Mouse (Mus musculus) ES-E14 (cell line): Measurements from ENCODE around the gene Crat. TPM values are rescaled to one million over a fixed set of nuclear protein-coding genes. Genes with fewer than 3 reads are reported as not detected.
A peak's percentile ranks its signal among the peaks of the same experiment; 100 is the strongest.

Source experiments
- DNase-seq: peaks from one replicate; pipeline ENCODE4 v3.0.0-alpha.2; 2013; ENCODE audit warnings: low read depth, low spot score
- H3K27ac ChIP-seq: 2 replicates; pipeline ENCODE4 v1.5.1; 2012; ENCODE audit warnings: low read depth, mild to moderate bottlenecking, low read length, moderate library complexity, mixed read lengths; ENCODE audit not compliant: poor library complexity, insufficient read depth, severe bottlenecking
- H3K36me3 ChIP-seq: 2 replicates; pipeline ENCODE4 v1.6.1; 2012; ENCODE audit warnings: mild to moderate bottlenecking, low read length, moderate library complexity, mixed read lengths; ENCODE audit not compliant: control insufficient read depth, poor library complexity, insufficient read depth, severe bottlenecking
- H3K4me1 ChIP-seq, 2 experiments: fragments of 150-350 bp in 1 of 2; sonication (generic) in 1 of 2; 2 replicates each; pipeline ENCODE4 v1.6.1; 2012; ENCODE audit warnings: low read length in 2 of 2, mild to moderate bottlenecking in 1 of 2, mixed read lengths in 1 of 2; ENCODE audit not compliant: control insufficient read depth in 2 of 2, insufficient read depth in 2 of 2, poor library complexity in 1 of 2
- H3K4me3 ChIP-seq, 2 experiments: fragments of 150-350 bp in 1 of 2; sonication (generic) in 1 of 2; 2 replicates each; pipeline ENCODE4 v1.5.1; 2012; ENCODE audit warnings: low read length in 2 of 2, low read depth in 1 of 2, mild to moderate bottlenecking in 1 of 2, mixed read lengths in 1 of 2; ENCODE audit not compliant: insufficient read depth in 1 of 2, poor library complexity in 1 of 2, severe bottlenecking in 1 of 2
- H3K9ac ChIP-seq: 2 replicates; pipeline ENCODE4 v1.6.1; 2012; ENCODE audit warnings: low read depth, mild to moderate bottlenecking, low read length, mixed read lengths; ENCODE audit not compliant: poor library complexity, insufficient read depth, severe bottlenecking
- H3K9me3 ChIP-seq: fragments of 150-350 bp; sonication (generic); 2 replicates; pipeline ENCODE4 v1.6.1; 2012; ENCODE audit warnings: low read depth, mild to moderate bottlenecking, low read length; ENCODE audit not compliant: control insufficient read depth, insufficient read depth
- CHD2 ChIP-seq: IDR thresholded peaks from 2 replicates; pipeline ENCODE4 v1.6.1; 2014; ENCODE audit warnings: mild to moderate bottlenecking, low read depth, low read length, inconsistent platforms
- HCFC1 ChIP-seq: IDR thresholded peaks from 2 replicates; pipeline ENCODE4 v1.6.1; 2012; ENCODE audit warnings: low read length, inconsistent platforms, borderline replicate concordance; ENCODE audit not compliant: insufficient read depth
- MAFK ChIP-seq: IDR thresholded peaks from 2 replicates; pipeline ENCODE4 v1.6.1; 2014; ENCODE audit warnings: mild to moderate bottlenecking, low read depth, low read length, inconsistent platforms; ENCODE audit not compliant: insufficient read depth
- ZC3H11A ChIP-seq: IDR thresholded peaks from 2 replicates; pipeline ENCODE4 v1.6.1; 2012; ENCODE audit warnings: low read depth, mild to moderate bottlenecking, inconsistent platforms, low read length, borderline replicate concordance
- ZNF384 ChIP-seq: IDR thresholded peaks from 2 replicates; pipeline ENCODE4 v1.6.1; 2012; ENCODE audit warnings: low read depth, low read length, inconsistent platforms
- in situ Hi-C, 2 experiments: fragments of 600-800 bp; cut with MboI; formaldehyde crosslinking; loops; one replicate each; pipeline ENCODE4 v1.15.1; 2025; ENCODE audit warnings: low sequenced_read_pairs in 2 of 2, inconsistent platforms in 1 of 2; ENCODE audit not compliant: unreplicated experiment in 2 of 2
- total RNA-seq: library from RNA; depleted of rRNA; stranded (reverse); fragments of 300-350 nt; gene quantifications from 2 replicates; pipeline ENCODE4 v1.2.3, GENCODE M21; 2012

Crat gene
- total RNA-seq, 1 experiment = 5.8 TPM

GRCm38 (mm10) chr2:30440211-30440700 is 24.6 kb upstream of the Crat start:
- no peak for DNase-seq
- no peak overlapping the region for H3K4me3 ChIP-seq
- H3K9ac ChIP-seq = no peak overlapping the region
- in situ Hi-C loops = no loop called here
- H3K27ac ChIP-seq = no peak overlapping the region; the same call in 1 of the 2 replicates
- peaks cover 11 to 17% of the 10 kb centered on the region in 2 experiments for H3K4me1 ChIP-seq
- H3K36me3 ChIP-seq = peaks cover 41% of the 10 kb centered on the region
- no peak for TF ChIP-seq CHD2
- TF ChIP-seq ZNF384 = no peak
- TF ChIP-seq HCFC1 = no peak
- TF ChIP-seq MAFK = no peak
- no peak for TF ChIP-seq ZC3H11A
- H3K9me3 ChIP-seq = no peaks in the 10 kb centered on the region

GRCm38 (mm10) chr2:30439631-30440030 is 24.0 kb upstream of the Crat start:
- TF ChIP-seq HCFC1 (no peak), MAFK (no peak), ZC3H11A (no peak), CHD2 (no peak), ZNF384 (no peak)
- Histone ChIP-seq H3K9me3 (no peaks in the 10 kb centered on the region), H3K9ac (no peak overlapping the region), H3K4me1 (peaks cover 7 to 15% of the 10 kb centered on the region in 2 experiments), H3K27ac (no peak overlapping the region), H3K4me3 (no peak overlapping the region), H3K36me3 (peaks cover 41% of the 10 kb centered on the region)
- no peak for DNase-seq
- in situ Hi-C loops = no loop called here

GRCm38 (mm10) chr2:30437791-30438190 is 22.2 kb upstream of the Crat start:
- no peak overlapping the region for H3K27ac ChIP-seq
- no peak for TF ChIP-seq MAFK
- no peak for DNase-seq
- no peaks in the 10 kb centered on the region for H3K9me3 ChIP-seq
- H3K4me1 ChIP-seq = peaks cover 6 to 10% of the 10 kb centered on the region in 2 experiments
- in situ Hi-C loops = no loop called here
- no peak overlapping the region for H3K9ac ChIP-seq
- H3K4me3 ChIP-seq = no peak overlapping the region
- H3K36me3 ChIP-seq = peaks cover 39% of the 10 kb centered on the region

GRCm38 (mm10) chr2:30436809-30437208 is 21.2 kb upstream of the Crat start:
- DNase-seq = no peak
- in situ Hi-C loops = no loop called here
- H3K4me1 ChIP-seq = peaks cover 3 to 4% of the 10 kb centered on the region in 2 experiments; a peak in 1 of 4 replicates
- peaks cover 43% of the 10 kb centered on the region for H3K36me3 ChIP-seq
- H3K4me3 ChIP-seq = no peak overlapping the region
- no peak overlapping the region for H3K27ac ChIP-seq
- H3K9me3 ChIP-seq = no peaks in the 10 kb centered on the region
- no peak overlapping the region for H3K9ac ChIP-seq
- no peak for TF ChIP-seq MAFK
- no peak for TF ChIP-seq HCFC1
- no peak for TF ChIP-seq ZC3H11A
- no peak for TF ChIP-seq ZNF384
- no peak for TF ChIP-seq CHD2

- Histone ChIP-seq H3K4me3 (no peak overlapping the region), H3K9me3 (no peaks in the 10 kb centered on the region), H3K36me3 (peaks cover 45% of the 10 kb centered on the region), H3K27ac (no peak overlapping the region), H3K9ac (no peak overlapping the region), H3K4me1 (peaks cover under 1 to 3% of the 10 kb centered on the region in 2 experiments; a peak in 1 of 4 replicates)
- peak; percentile 13 for DNase-seq
- TF ChIP-seq ZNF384 (no peak), MAFK (no peak), HCFC1 (no peak), ZC3H11A (no peak; the same call in 1 of the 2 replicates), CHD2 (no peak)
- in situ Hi-C loops = no loop called here
Measured at GRCm38 (mm10) chr2:30436156-30436545, 20.5 kb upstream of the Crat start.
